Mouse (Mus musculus) c-Kit-positive CD71-positive TER-119-negative erythroid progenitor cells, embryonic 14.5 days (primary cell): ENCODE measurements around the gene Rnf150.
"Not testable (repeated sequence)": the region's sequence is repeated elsewhere in the genome, so short reads cannot be mapped to it uniquely, and the experiment has no call there.

ENCODE experiments used
- DNase-seq: peaks from one replicate; pipeline ENCODE4 v3.0.0-alpha.2; 2013; ENCODE audit warnings: low read depth

Gene Rnf150

DNA sequence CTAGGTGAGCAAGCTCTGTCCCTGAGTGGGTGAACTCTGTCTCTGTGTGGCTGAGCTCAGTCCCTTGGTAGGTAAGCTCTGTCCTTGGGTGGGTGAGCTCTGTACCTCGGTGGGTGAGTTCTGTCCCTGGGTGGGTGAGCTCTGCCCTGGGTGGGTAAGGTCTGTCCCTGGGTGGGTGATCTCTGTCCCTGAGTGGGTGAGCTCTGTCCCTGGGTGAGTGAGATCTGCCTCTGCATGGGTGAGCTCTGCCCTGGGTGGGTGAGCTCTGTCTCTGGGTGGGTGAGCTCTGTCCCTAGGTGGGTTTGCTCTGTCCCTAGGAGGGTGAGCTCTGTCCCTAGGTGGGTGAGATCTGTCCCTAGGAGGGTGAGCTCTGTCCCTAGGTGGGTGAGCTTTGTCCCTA, 213.5 kb downstream of the Rnf150 start:
- no peak for DNase-seq

DNA sequence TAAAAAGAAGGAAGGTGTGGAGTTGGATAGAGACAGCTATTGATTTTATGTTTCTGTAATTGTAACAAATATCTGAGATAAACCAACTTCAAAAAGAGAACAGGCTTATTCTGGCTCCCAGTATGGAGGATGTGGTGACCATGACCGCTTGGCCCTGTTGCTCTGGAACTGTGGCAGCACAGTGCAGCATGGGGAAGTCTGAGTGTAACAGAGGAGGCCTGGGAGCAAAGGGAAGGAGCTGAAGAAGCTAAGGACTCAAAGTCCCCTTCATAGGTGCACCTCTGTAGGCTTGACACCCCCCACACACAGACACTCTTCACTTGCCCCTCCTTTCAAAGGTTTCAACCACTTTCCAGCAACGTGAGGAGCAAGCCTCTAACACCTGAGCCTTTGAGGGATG, 214.2 kb downstream of the Rnf150 start:
- no peak for DNase-seq

DNA sequence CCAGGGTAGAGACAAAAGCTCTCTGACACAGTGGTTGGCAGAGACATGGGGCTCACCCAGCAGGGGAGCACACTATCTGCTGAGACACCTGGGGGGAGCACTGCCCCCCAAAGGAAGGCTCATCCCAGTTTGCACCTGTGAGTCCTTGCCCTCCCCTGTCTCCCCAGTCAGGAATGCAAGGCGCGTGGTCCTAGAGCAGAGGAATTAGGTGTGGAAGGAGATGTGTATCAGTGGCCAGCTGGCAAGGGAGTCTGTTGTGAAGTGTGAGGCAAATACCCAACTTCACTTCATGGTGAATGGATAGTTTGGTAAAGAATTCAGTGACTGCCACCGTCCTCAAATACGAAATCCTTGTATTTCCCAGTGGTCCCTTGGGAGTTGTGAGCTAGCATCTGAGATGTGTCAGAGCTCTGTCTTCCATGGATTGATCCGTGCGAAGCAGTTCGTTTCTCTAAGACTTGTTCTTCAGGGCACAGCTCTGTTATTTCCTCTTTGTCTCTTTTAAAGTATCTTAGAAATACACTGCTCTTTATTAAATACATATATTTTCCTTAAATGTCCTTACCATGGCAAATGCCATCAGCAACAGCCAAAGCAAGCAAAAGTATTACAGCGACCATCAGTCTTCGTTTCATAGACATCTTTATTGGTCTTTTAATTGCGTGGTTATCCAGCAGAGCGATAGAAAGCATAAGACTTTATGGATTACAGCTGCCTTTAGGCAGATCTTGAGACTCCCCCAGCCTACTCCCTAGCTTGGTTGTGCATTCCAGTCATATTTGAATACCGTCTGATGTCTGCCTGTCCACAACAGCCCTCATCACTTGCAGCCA, 215.8 kb downstream of the Rnf150 start:
- DNase-seq = no peak

DNA sequence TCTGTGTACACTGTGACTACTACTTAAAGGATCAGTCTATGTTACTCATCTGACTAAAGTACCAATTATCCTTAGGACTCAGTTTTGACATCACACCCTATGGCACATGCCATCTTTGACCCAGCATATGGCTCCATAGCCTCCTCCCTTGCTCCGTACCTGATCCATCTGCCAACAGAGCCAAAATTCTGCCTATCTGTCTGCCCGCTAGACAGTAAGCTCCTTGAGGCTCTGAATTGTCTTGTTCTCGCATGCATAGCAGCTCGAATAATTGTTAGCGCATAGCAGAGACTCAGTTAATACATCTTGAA, 216.3 kb downstream of the Rnf150 start:
- no peak for DNase-seq

DNA sequence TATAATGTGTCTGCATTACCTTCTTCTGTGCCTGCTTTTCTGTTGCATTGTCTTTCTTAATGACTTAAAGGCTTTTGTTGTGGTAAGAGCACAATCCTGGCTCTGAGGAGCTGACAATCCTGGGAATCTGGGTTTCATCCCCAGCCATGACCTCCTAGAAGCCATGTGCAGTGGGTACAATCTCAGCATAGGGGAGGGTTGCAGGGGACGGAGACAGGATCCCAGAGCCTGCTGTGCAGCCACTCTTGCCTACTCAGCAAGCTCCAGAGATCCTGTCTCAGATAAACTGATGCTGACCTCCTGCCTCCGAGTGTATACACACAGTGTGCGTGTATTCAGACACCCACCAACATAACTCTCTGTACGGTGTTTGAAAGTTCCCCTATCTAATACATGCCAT, 218.1 kb downstream of the Rnf150 start:
- no peak for DNase-seq

DNA sequence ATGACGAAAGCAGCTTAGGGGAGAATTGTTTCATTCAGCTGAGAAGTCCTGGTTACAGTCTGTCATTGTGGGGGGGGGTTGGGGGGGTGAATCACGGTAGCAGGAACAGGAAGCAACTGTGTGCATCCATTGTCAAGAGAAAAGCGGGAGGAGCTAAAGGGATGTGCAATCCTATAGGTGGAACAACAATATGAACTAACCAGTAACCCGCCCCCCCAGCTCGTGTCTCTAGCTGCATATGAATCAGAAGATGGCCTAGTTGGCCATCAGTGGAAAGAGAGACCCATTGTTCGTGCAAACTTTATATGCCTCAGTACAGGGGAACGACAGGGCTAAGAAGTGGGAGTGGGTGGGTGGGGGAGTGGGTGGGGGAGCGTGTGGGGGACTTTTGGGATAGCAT, 218.7 kb downstream of the Rnf150 start:
- DNase-seq = not testable (repeated sequence)

DNA sequence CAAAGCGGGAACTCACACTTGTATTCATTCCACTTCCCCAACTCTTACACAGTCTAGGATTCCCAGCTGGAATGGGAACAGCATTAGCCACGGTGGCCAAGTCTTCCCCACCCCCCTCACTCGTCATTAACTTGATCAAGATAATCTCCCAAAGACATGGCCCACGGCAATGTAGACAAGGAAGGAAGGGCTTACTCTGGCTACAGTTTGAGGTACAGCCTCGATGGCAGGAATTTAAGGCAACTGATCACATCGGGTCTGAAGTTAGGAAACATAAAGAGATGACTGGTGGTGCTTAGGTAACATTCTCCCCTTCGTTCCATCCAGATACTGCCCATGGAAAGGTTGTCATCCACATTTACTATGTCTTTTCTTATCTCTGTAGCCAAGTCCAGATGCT, 219.1 kb downstream of the Rnf150 start:
- DNase-seq = no peak

DNA sequence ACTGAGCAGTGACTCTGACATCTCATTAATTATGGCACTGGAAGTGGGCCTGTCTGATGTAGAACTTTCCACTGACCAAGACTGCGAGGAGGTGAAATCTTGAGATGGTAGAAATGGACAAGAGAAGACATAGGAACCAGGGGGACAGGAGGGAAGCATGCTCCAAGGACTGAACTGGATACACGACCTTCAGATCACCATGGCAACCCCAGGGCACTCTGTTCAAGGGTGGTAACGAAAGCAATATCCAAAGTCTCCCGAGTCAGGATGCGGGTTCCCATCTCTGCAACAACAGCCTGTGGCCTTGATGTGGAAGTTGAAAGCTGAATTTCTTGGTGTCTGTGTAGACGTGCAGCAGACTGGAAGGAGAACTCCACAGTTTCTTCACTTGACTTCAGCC, 220.3 kb downstream of the Rnf150 start:
- no peak for DNase-seq

DNA sequence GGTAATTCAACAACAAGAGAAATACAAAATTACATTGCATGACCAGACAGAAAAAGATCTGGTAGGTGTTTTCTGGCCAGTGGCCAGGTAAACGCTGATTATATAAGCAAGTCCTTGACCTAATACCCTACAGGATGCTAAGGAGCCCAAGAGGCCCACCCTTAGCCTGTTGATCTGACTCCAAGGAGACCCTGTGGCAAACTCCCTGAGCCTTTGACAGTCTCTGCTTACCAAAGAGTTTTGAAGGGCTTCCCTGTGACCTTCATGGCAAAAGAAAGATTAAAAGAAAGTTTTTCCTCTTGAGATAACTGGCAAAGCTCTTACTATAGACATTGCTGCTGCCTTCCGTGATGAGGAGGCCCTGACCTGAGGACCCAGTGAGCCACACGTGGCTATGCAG, 222.4 kb downstream of the Rnf150 start:
- DNase-seq = no peak

DNA sequence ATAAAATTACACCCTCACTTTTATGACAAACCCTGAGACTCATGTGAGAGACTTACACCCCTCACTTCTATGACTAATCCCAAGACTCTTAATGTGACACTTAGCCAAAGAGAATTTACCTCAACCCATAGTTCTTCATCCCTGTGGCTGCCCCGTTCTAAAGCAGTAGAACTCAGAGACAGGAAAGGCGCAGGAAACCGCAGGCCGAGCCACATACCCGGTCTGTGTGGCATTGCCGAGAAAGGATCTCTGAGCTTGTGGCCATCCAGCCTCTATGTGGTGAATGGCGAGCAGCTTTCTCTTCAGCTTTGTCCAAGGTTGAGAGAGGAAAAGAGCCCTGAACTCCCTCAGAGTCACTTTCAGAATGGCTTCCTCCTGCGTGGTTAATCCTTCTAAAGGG, 223.5 kb downstream of the Rnf150 start:
- DNase-seq = no peak

DNA sequence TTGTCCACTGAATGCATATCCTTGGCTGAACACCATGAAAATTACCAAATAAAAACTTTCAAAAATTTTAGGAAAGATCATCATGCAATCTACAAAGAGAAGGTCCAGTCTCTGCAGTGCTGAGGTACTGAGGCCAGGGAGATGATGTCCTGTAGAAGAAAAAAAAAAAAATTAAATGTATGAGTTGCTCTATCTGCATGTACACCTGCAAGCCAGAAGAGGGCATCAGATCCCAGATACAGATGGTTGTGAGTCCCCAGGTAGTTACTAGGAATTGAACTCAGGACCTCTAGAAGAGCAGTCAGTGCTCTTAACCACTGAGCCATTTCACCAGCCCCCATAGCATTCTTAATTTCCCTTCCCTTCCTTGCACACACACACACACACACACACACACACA, 224.4 kb downstream of the Rnf150 start:
- DNase-seq = no peak

DNA sequence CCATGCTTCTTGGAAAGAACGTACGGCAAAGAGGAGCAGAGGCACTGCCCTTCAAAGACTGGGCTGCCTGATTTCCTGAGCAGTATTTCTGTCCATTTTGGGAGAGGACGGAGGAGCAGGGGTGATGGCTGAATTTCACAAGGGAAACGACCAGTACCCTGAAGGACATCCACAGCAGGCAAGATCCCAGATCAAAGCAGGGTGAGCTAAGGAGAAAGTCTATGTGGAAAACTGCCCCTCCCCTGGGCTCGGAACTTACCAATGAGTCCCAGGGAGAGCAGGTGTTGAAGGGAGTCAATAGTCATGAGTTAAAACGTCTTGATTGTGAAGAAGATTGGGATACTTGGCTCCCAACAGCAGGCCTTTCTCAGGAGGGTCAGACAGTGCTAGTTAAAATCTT, 225.0 kb downstream of the Rnf150 start:
- DNase-seq = no peak

DNA sequence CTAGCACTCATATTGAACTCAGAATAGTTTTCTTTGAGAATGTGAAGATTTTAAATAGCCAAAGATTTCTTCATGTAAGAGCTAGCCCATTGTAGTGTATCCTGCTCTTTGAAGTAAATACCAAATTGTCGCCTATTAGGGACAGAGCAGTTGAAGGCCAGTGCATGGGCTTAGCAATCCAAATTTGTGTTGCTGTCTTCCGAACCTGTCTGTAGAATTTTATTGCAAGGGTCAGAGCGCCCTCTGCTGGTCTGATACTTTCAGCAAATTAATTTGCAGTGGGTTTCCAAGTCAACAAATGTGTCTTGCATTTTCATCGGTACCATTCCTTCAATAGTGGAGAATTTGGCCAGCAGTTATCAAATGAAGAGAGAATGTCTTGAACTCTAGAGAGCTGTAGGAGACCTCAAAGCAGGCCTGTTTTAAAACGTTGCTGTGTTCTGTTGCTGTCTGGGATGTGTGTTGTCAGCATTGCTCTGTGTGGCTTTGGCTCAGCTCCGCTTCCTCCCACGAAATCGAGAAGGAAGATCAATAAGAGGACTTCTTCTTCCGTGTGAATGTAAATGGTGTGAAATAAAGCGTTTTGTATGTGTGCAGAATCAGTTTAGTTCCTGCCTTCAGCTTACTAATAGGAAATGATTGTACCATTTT, 226.3 kb downstream of the Rnf150 start:
- peak; percentile 43 for DNase-seq

DNA sequence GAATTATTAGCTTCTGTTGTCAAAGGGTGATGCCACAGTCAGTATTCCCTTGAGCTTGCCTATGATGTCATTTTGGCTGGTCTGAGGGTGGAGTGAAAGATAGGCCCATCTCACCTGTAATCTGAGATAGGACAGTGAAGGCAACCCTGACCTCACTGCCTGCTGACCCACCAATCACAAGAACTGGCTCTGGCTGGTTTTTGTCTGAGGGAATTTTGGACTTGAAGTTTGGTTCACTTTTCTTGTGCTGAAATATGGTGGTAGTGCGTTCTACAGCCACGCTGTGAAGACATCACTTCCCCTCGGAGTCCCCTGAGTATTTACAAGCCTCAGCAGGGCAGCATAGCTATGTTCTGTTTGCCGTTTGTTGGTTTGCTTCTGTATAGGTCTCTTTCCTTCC, 227.3 kb downstream of the Rnf150 start:
- DNase-seq = no peak

DNA sequence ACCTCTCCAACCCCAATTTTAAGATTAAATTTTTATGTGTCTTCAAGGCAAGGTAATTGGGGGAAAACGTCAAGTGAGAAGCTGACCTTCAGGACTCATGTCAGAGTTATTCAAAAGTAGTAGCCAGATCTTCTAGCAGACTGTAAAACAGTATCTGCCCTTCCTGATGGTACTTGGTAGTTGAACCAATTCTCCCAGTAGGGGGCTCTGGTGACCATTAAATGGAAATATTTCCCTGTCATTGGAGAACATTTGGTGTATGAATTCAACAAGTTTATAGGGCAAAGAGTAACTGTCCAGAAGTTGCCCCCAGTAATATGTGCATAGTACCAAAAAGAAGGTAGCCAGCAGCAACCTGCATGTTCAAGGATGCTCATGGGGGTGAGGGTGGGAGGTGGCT, 236.9 kb downstream of the Rnf150 start:
- DNase-seq = peak; percentile 5

DNA sequence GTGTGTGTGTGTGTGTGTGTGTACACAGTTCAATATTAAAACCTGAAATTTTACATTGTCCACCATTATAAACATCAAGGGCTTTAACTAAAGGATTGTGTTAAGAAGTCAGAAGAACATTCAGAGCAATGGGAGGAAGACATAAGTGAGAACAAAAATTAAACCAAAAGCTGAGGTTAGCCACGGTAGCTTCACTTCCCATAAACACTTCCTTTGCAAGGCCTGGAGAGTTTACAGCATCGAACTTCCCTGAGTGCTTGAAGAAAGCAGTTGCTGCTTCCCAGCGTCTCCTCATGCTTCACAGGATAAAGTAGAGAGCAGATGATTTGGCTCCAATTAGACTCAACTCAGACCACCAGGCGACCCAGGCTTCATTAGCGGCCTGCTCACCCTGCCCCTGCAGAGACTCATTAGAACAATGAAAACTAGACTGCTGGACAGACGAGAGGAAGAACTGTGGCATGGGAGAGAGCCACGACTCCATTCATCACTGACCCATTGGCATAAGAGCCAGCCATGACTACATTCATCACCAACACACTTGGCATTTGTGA, 239.9 kb downstream of the Rnf150 start:
- no peak for DNase-seq

DNA sequence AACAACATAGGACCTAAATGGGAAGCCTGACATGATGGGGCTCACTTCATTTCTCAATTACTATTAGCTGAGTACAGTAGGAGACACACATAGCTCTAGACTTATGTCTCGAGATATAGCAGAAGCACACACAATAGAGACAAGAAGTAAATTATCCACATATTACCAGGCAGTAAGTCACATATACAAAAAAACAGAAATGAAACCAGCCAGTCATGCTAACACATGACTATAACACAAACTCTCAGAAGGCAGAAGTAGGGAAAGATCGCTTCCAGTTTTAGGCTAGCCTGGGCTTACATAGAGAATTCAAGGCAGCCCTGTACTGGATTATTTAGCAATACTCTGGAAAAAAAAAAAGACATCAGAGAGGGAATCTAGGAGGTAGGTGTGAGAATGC, 240.8 kb downstream of the Rnf150 start:
- no peak for DNase-seq

DNA sequence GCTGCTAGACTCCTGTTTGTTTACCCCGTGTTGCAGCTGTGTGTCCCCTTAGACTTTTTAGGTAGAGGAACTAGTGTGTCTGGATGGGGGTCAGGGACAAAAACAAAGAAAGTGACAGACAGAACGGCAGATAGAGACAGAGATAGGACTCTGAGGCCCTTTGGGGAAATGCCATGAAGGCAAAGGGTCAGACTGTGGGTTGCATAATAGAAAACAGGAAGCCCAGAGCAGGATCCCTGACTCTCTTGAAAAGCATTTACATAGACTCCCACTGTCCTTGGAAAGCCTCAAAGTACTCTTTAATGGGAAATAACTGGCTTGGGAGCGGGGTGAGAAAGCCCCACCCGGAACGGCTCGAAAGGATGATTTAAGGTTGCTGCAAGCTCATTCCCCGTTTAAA, 246.6 kb downstream of the Rnf150 start:
- no peak for DNase-seq

DNA sequence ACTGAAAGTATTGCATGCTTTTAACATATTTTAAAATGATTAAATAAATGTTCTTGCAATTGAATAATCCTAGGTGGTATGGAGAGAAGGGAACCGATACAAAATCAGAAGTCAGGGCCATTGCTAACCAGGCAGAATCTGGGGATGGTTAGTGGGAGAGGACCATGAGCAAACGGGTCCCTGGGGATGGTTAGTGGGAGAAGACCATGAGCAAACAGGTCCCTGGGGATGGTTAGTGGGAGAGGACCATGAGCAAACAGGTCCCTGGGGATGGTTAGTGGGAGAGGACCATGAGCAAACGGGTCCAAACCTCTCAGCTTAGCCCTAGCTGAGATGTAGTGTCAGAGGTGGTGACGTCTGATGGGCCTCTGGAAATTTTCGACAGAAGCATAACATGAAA, 247.0 kb downstream of the Rnf150 start:
- DNase-seq = no peak

DNA sequence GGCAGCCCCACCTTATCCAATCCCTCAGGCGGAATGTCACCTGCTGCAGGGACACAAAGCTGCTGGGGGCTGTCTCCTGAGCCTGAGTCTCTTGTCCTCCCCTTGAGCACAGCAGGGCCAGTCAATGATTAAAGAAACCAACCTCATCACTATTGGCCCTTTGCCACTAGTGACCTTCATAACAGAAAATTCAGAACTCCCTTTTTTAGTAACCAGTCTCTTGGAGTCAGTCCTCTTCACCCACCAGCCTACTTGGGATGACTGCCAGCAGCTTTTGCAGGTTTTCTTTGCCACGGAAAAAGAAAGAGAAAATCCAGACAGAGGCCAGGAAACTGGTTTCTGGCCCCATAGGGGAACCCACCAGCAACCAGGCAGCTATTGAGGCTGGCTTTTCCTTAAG, 271.9 kb downstream of the Rnf150 start:
- DNase-seq = no peak

DNA sequence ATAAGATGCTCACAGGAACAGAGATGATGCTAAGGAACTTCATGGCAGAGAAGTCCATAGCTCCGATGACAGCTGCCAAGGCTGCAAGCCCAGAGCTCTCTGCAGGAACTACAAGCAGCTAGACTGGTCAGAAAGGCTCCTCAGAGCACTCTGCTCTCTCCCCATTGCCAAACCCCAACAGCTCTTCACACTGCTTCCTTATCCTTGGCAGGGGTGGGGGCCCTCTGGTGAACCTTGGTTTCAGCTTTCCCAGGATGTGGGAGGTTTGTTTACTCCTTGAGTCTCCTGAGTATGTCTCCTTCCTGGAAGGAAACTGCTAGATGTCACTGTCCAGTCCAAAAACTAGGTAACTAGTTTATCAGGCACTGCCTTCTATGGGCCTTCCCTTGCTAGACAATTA, 276.9 kb downstream of the Rnf150 start:
- no peak for DNase-seq

DNA sequence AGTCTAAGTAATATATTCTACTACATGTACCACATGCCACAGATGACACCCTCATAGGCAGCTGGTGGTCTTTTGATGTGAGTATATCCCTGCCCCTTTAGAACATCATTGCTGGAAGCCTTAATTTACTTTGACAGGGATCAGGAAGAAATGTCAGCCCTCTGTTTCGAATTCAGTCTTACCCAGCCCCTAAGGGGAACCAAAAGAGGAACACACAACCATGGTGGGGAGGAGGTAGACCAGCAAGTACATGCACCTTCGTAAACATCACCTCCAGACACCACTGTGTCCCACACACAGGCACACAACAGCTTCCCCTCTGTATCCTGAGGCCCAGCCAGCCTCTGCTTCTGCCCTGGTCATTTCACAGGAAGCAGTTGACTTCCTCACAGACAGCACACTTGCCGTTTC, 277.6 kb downstream of the Rnf150 start:
- DNase-seq = no peak
